Comparison of ENCODE assay signal across 32 mouse cellular contexts in genomic region chr1:61321513-61322145, GRCm38 (mm10).
DNase-seq lines count a peak whose midpoint lies in the region; ATAC-seq and TF ChIP-seq lines count a peak whose summit lies in the region.
"Had no signal": no experiment of that assay in that cellular context is flagged by ENCODE, and none has a peak within 500 bp of the region (broad histone marks: within the 10 kb centered on the region; RNA-seq: fewer than 3 reads in every experiment).

No protein-coding gene starts in this region.

- DNase-seq in embryonic facial prominence, embryonic 10.5 days (ENCODE audit: low spot score), result no peak
- peak; percentile 47 for DNase-seq in kidney, postnatal 0 days (ENCODE audit: low spot score)
- no peak for DNase-seq in kidney, postnatal 36 days
- DNase-seq in brain, adult 2 months (ENCODE audit: low read depth, low spot score), result peak; percentile 61
- DNase-seq in limb, embryonic 11.5 days (ENCODE audit: low spot score), result peak; percentile 50
- no peak for DNase-seq in heart, postnatal 14 days
- DNase-seq in forebrain, embryonic 14.5 days (ENCODE audit: low spot score), result no peak
- DNase-seq: adrenal gland, adult 8-10 months; cerebellum, adult 11 months; cerebellum, adult 9-10 months; cerebellum, postnatal 36 days; embryo, embryonic 11 days; gastrocnemius, postnatal 10 days; heart, postnatal 10 days; kidney, adult 2 months; layer of hippocampus, postnatal 36 days; liver; lung, adult 2 months; lung, postnatal 14 days; thymus, postnatal 14 days had no signal

- no peak overlapping the region for H3K9ac ChIP-seq in embryonic facial prominence, embryonic 12.5 days
- no peak overlapping the region for H3K9ac ChIP-seq in kidney, postnatal 0 days (ENCODE audit: low read depth, low read length)
- H3K9ac ChIP-seq in limb, embryonic 11.5 days (ENCODE audit: low read length), result no peak overlapping the region
- H3K9ac ChIP-seq in forebrain, embryonic 14.5 days (ENCODE audit: low read length), result no peak overlapping the region
- H3K9ac ChIP-seq: forebrain, embryonic 15.5 days; heart, embryonic 13.5 days; liver, embryonic 14.5 days; neural tube, embryonic 12.5 days; stomach, embryonic 15.5 days had no signal

- peaks cover 4% of the 10 kb centered on the region; the same call in 1 of the 2 replicates for H3K4me1 ChIP-seq in embryonic facial prominence, embryonic 12.5 days
- peaks cover 13% of the 10 kb centered on the region; the same call in 1 of the 2 replicates for H3K4me1 ChIP-seq in embryonic facial prominence, embryonic 10.5 days
- no peaks in the 10 kb centered on the region for H3K4me1 ChIP-seq in kidney, postnatal 0 days (replicated peaks; ENCODE audit: insufficient read depth, low read length)
- peaks cover 11% of the 10 kb centered on the region; the same call in 1 of the 2 replicates for H3K4me1 ChIP-seq in limb, embryonic 11.5 days (ENCODE audit: control insufficient read depth, insufficient read depth, low read length)
- H3K4me1 ChIP-seq in forebrain, embryonic 14.5 days (ENCODE audit: control insufficient read depth, insufficient read depth, low read length), result no peaks in the 10 kb centered on the region
- H3K4me1 ChIP-seq: forebrain, embryonic 15.5 days; heart, embryonic 13.5 days; stomach, embryonic 15.5 days had no signal

- TF ChIP-seq CTCF in kidney, postnatal 0 days (IDR thresholded peaks at IDR 0.05; ENCODE audit: low read depth), result no peak

- no peaks in the 10 kb centered on the region for H3K36me3 ChIP-seq in embryonic facial prominence, embryonic 12.5 days
- no peaks in the 10 kb centered on the region for H3K36me3 ChIP-seq in embryonic facial prominence, embryonic 10.5 days (replicated peaks)
- H3K36me3 ChIP-seq in kidney, postnatal 0 days (ENCODE audit: insufficient read depth, low read length), result no peaks in the 10 kb centered on the region
- no peaks in the 10 kb centered on the region for H3K36me3 ChIP-seq in limb, embryonic 11.5 days (ENCODE audit: control insufficient read depth, insufficient read depth, low read length)
- H3K36me3 ChIP-seq in forebrain, embryonic 14.5 days (ENCODE audit: control insufficient read depth, insufficient read depth, low read length), result no peaks in the 10 kb centered on the region
- H3K36me3 ChIP-seq: forebrain, embryonic 15.5 days; heart, embryonic 13.5 days; hindbrain, embryonic 10.5 days; midbrain, embryonic 10.5 days; neural tube, embryonic 12.5 days; stomach, embryonic 15.5 days had no signal

- 0 out of 2 replicates have a peak, but pooled peaks have one; percentile 56 for ATAC-seq in embryonic facial prominence, embryonic 12.5 days (ENCODE audit: insufficient number of reproducible peaks, insufficient read depth, low FRiP score, low TSS enrichment)
- peak; percentile 78 for ATAC-seq in kidney, postnatal 0 days (replicated peaks; ENCODE audit: low FRiP score, low read depth)
- ATAC-seq in limb, embryonic 11.5 days (ENCODE audit: insufficient number of reproducible peaks, low FRiP score, low TSS enrichment, low read depth), result peak; percentile 67
- ATAC-seq in forebrain, embryonic 14.5 days, result no peak
- ATAC-seq: activated CD4-positive, CD25-positive, alpha-beta regulatory T cell, adult 4 months; forebrain, embryonic 15.5 days; hindbrain, embryonic 16.5 days had no signal

- 45% methylated on average over 6 of the region's 6 CpGs for WGBS in embryonic facial prominence, embryonic 12.5 days
- 72% methylated on average over 6 of the region's 6 CpGs for WGBS in embryonic facial prominence, embryonic 10.5 days
- WGBS in kidney, postnatal 0 days, result 46% methylated on average over 6 of the region's 6 CpGs
- WGBS in limb, embryonic 11.5 days, result 54% methylated on average over 6 of the region's 6 CpGs
- WGBS in forebrain, embryonic 14.5 days, result 79% methylated on average over 6 of the region's 6 CpGs

- no peaks in the 10 kb centered on the region for H3K27me3 ChIP-seq in embryonic facial prominence, embryonic 12.5 days
- H3K27me3 ChIP-seq in embryonic facial prominence, embryonic 10.5 days (replicated peaks; ENCODE audit: low read depth, poor library complexity, severe bottlenecking), result peaks cover 9% of the 10 kb centered on the region; the same call in 1 of the 2 replicates
- H3K27me3 ChIP-seq in kidney, postnatal 0 days (ENCODE audit: insufficient read depth, low read length), result no peaks in the 10 kb centered on the region
- no peaks in the 10 kb centered on the region for H3K27me3 ChIP-seq in limb, embryonic 11.5 days (ENCODE audit: control insufficient read depth, insufficient read depth, low read length)
- no peaks in the 10 kb centered on the region for H3K27me3 ChIP-seq in forebrain, embryonic 14.5 days (replicated peaks; ENCODE audit: control insufficient read depth, insufficient read depth, low read length)
- H3K27me3 ChIP-seq: CH12.LX; forebrain, embryonic 15.5 days; heart, embryonic 13.5 days; neural tube, embryonic 12.5 days; stomach, embryonic 15.5 days had no signal

- H3K27ac ChIP-seq in embryonic facial prominence, embryonic 12.5 days, result no peak overlapping the region; the same call in 1 of the 2 replicates
- no peak overlapping the region for H3K27ac ChIP-seq in embryonic facial prominence, embryonic 10.5 days (replicated peaks)
- H3K27ac ChIP-seq in kidney, postnatal 0 days, result no peak overlapping the region
- peak overlapping the region; percentile 76; the same call in 1 of the 2 replicates for H3K27ac ChIP-seq in limb, embryonic 11.5 days (replicated peaks; ENCODE audit: low read depth, low read length)
- no peak overlapping the region for H3K27ac ChIP-seq in forebrain, embryonic 14.5 days (ENCODE audit: low read depth, low read length)
- H3K27ac ChIP-seq: forebrain, embryonic 15.5 days; heart, embryonic 13.5 days; hindbrain, embryonic 10.5 days; liver, embryonic 14.5 days; midbrain, embryonic 10.5 days; neural tube, embryonic 12.5 days; stomach, embryonic 15.5 days had no signal

- H3K4me3 ChIP-seq in embryonic facial prominence, embryonic 12.5 days, result no peak overlapping the region
- H3K4me3 ChIP-seq in embryonic facial prominence, embryonic 10.5 days, result no peak overlapping the region
- no peak overlapping the region for H3K4me3 ChIP-seq in kidney, postnatal 0 days (replicated peaks; ENCODE audit: low read depth, low read length)
- H3K4me3 ChIP-seq in limb, embryonic 11.5 days (ENCODE audit: low read depth, low read length), result no peak overlapping the region
- no peak overlapping the region for H3K4me3 ChIP-seq in forebrain, embryonic 14.5 days (ENCODE audit: low read depth, low read length)
- H3K4me3 ChIP-seq: forebrain, embryonic 15.5 days; heart, embryonic 13.5 days; hindbrain, embryonic 10.5 days; midbrain, embryonic 10.5 days; myocyte; neural tube, embryonic 12.5 days; stomach, embryonic 15.5 days had no signal

- no peaks in the 10 kb centered on the region for H3K9me3 ChIP-seq in embryonic facial prominence, embryonic 12.5 days
- H3K9me3 ChIP-seq in embryonic facial prominence, embryonic 10.5 days, result no peaks in the 10 kb centered on the region
- no peaks in the 10 kb centered on the region for H3K9me3 ChIP-seq in kidney, postnatal 0 days (replicated peaks; ENCODE audit: low read length)
- no peaks in the 10 kb centered on the region for H3K9me3 ChIP-seq in limb, embryonic 11.5 days (ENCODE audit: control insufficient read depth, low read length)
- no peaks in the 10 kb centered on the region for H3K9me3 ChIP-seq in forebrain, embryonic 14.5 days (replicated peaks; ENCODE audit: control insufficient read depth, low read length)
- H3K9me3 ChIP-seq: forebrain, embryonic 15.5 days; heart, embryonic 13.5 days; hindbrain, embryonic 10.5 days; midbrain, embryonic 10.5 days; neural tube, embryonic 12.5 days; stomach, embryonic 15.5 days had no signal

- intact Hi-C loops in heart, postnatal 14 days (cut with DNase I), result no loop called here

- H3K4me2 ChIP-seq in embryonic facial prominence, embryonic 12.5 days (replicated peaks), result no peak overlapping the region
- H3K4me2 ChIP-seq in kidney, postnatal 0 days (ENCODE audit: low read length), result no peak overlapping the region
- H3K4me2 ChIP-seq in limb, embryonic 11.5 days (ENCODE audit: low read depth, severe bottlenecking), result no peak overlapping the region
- H3K4me2 ChIP-seq in forebrain, embryonic 14.5 days (ENCODE audit: low read length), result no peak overlapping the region
- H3K4me2 ChIP-seq: forebrain, embryonic 15.5 days; heart, embryonic 13.5 days; neural tube, embryonic 12.5 days; stomach, embryonic 15.5 days had no signal

Comparison
In these comparisons a context has a peak if more than half of its experiments do, and no peak if none do; other contexts are left out.
1. DNase-seq: peak in kidney, postnatal 0 days (single experiment), brain, adult 2 months (single experiment) and limb, embryonic 11.5 days (single experiment); none in embryonic facial prominence, embryonic 10.5 days (single experiment), kidney, postnatal 36 days (0 of 2), heart, postnatal 14 days (0 of 2) and forebrain, embryonic 14.5 days (single experiment).